Mouse (Mus musculus): Measurements from ENCODE around the gene Timm8a1.

Gene Timm8a1

GRCm38 (mm10) chrX:134533346-134533745 is 8.3 kb downstream of the Timm8a1 start:
- DNase-seq (ENCODE audit: low spot score in 2 of 2): no peak

- DNase-seq (ENCODE audit: low spot score in 2 of 2): no peak
These were observed 16.4 kb downstream of the Timm8a1 start for GRCm38 (mm10) chrX:134525260-134525659.

GRCm38 (mm10) chrX:134523772-134524171 is 17.9 kb downstream of the Timm8a1 start:
- DNase-seq (ENCODE audit: low spot score in 2 of 2): no peak

GRCm38 (mm10) chrX:134509473-134509872 is 32.2 kb downstream of the Timm8a1 start:
- DNase-seq (ENCODE audit: low spot score in 2 of 2): no peak

- DNase-seq (ENCODE audit: low spot score in 2 of 2): no peak
These were observed 33.7 kb downstream of the Timm8a1 start for GRCm38 (mm10) chrX:134507977-134508376.

GRCm38 (mm10) chrX:134500651-134501050 is 41.0 kb downstream of the Timm8a1 start:
- no peak for DNase-seq (ENCODE audit: low spot score in 2 of 2)
